Mouse (Mus musculus): ENCODE measurements around the gene Hira. TPM values are rescaled to one million over a fixed set of nuclear protein-coding genes. Genes with fewer than 3 reads are reported as not detected.
"Not testable (repeated sequence)": the region's sequence is repeated elsewhere in the genome, so short reads cannot be mapped to it uniquely, and the experiment has no call there.

The Hira gene
- polyA plus RNA-seq, 1 experiment = 15.0 TPM

DNA sequence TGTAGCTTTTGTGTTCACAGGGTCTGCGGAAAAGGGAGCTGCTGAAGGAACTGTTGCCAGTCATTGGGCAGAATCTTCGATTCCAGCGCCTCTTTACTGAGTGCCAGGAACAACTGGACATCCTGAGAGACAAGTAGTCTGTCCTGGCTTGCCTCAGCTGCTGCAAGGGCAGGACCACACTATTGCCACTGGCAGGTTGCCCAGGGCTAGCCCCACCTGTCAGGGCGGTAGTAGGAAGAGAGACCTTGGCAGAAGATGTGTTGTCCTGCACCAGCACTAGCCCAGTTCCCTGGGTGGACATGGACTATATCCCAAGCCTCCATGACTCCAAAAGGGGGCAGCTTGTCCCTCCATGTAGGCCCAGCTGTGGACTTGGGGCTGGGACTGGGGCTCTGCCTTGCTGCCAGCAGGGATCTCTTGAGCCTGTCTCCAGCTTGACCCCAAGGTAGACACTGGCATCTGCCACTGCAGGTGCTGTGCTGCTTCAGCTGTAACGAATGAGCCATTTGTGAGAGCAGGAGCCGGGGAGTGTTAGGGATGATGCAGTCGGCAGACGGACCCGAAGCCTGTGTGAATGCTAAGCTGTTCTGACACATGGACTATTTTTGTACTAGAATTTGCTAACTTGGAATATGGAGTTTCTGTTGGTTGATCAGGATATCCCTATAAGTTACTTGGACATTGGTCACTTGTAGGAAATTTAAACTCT lies 92.7 kb downstream of the Hira start:
- Histone ChIP-seq H3K4me3 (ENCODE audit: insufficient read depth, low read depth, low read length) (no peak overlapping the region), H3K4me1 (ENCODE audit: control insufficient read depth, insufficient read depth, insufficient read length, low read length) (no peaks in the 10 kb centered on the region), H3K27ac (replicated peaks; ENCODE audit: low read depth, low read length) (no peak overlapping the region)

DNA sequence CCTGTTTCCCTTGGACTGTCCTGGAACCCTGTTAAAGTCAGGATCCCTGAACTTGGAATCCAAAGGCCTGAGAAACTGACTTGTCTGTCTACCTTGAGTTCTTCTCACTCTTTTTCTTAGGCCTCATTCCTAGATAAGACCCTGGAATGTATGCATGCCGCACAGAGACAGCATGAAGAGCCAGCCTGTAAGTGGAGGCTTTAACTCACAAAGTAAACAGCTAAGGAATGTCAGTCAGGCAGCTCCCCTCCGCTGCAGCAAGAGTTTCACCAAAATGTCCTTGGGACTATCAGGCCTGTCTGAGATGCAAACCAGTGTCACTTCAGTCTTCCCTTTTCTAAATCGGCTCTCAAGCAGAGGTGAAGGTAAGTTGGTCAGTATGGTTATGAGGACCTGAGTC lies 94.0 kb downstream of the Hira start:
- no peak overlapping the region for H3K4me3 ChIP-seq (ENCODE audit: insufficient read depth, low read depth, low read length)
- no peaks in the 10 kb centered on the region for H3K4me1 ChIP-seq (ENCODE audit: control insufficient read depth, insufficient read depth, insufficient read length, low read length)
- H3K27ac ChIP-seq (replicated peaks; ENCODE audit: low read depth, low read length) = no peak overlapping the region

GRCm38 (mm10) chr16:18975665-18976064 lies 98.8 kb downstream of the Hira start:
- H3K4me3 ChIP-seq (ENCODE audit: insufficient read depth, low read depth, low read length); H3K4me1 ChIP-seq (ENCODE audit: control insufficient read depth, insufficient read depth, insufficient read length, low read length); H3K27ac ChIP-seq (replicated peaks; ENCODE audit: low read depth, low read length): not testable (repeated sequence)

- Histone ChIP-seq H3K4me3 (ENCODE audit: insufficient read depth, low read depth, low read length) (no peak overlapping the region), H3K27ac (replicated peaks; ENCODE audit: low read depth, low read length) (no peak overlapping the region), H3K4me1 (ENCODE audit: control insufficient read depth, insufficient read depth, insufficient read length, low read length) (no peaks in the 10 kb centered on the region)
These were observed 99.5 kb downstream of the Hira start for GRCm38 (mm10) chr16:18976315-18976714.

- H3K4me3 ChIP-seq (ENCODE audit: insufficient read depth, low read depth, low read length) = no peak overlapping the region
- no peaks in the 10 kb centered on the region for H3K4me1 ChIP-seq (ENCODE audit: control insufficient read depth, insufficient read depth, insufficient read length, low read length)
- no peak overlapping the region for H3K27ac ChIP-seq (replicated peaks; ENCODE audit: low read depth, low read length)
These were observed 109.5 kb downstream of the Hira start for GRCm38 (mm10) chr16:18986381-18986780.

DNA sequence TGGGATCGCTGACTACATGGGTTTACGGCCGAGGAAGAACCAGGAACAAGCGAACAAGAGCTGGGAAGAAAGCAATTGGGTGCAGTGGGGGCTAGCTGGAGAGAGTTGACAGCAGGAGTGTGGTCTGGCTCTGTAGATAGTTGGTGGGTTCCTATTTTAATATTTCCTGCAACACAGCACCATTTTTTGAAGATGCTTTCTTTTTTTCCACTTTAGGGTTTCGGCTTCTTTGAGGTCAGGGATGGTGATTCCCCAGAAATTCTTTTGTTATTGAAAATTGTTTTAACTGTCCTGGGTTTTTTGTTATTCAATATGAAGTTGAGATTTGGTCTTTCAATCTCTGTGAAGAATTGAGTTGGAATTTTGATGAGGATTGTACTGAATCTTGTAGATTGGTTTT lies 110.0 kb downstream of the Hira start:
- Histone ChIP-seq H3K4me3 (ENCODE audit: insufficient read depth, low read depth, low read length) (no peak overlapping the region), H3K27ac (replicated peaks; ENCODE audit: low read depth, low read length) (no peak overlapping the region), H3K4me1 (ENCODE audit: control insufficient read depth, insufficient read depth, insufficient read length, low read length) (no peaks in the 10 kb centered on the region)

GRCm38 (mm10) chr16:19002610-19003389 lies 126.0 kb downstream of the Hira start:
- H3K27ac ChIP-seq (replicated peaks; ENCODE audit: low read depth, low read length); H3K4me3 ChIP-seq (ENCODE audit: insufficient read depth, low read depth, low read length); H3K4me1 ChIP-seq (ENCODE audit: control insufficient read depth, insufficient read depth, insufficient read length, low read length): not testable (repeated sequence)

DNA sequence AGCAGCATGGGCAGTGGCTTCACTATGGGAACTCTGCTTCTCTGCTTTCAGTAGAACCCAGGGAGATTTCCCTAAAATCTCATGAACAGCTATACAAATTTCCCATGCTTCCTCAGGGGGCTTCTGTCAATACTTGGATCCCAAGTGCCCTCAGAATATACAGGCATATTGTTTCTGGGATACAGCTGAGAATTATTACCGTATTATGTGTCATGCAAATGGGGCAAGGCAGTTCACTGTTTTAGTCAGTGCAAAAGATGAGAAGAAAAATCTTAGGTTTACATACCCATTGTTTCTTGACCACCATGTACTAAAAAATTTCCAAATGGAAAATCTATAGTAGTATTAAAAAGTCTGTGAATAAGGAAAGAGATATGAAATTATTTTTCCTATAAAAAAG lies 126.9 kb downstream of the Hira start:
- Histone ChIP-seq H3K4me3 (ENCODE audit: insufficient read depth, low read depth, low read length) (no peak overlapping the region), H3K4me1 (ENCODE audit: control insufficient read depth, insufficient read depth, insufficient read length, low read length) (no peaks in the 10 kb centered on the region), H3K27ac (replicated peaks; ENCODE audit: low read depth, low read length) (no peak overlapping the region)

- no peaks in the 10 kb centered on the region for H3K4me1 ChIP-seq (ENCODE audit: control insufficient read depth, insufficient read depth, insufficient read length, low read length)
- H3K27ac ChIP-seq (replicated peaks; ENCODE audit: low read depth, low read length) = no peak overlapping the region
- no peak overlapping the region for H3K4me3 ChIP-seq (ENCODE audit: insufficient read depth, low read depth, low read length)
These were observed 128.5 kb downstream of the Hira start for GRCm38 (mm10) chr16:19005298-19005697.

GRCm38 (mm10) chr16:19006715-19007114 lies 129.9 kb downstream of the Hira start:
- Histone ChIP-seq H3K4me3 (ENCODE audit: insufficient read depth, low read depth, low read length) (no peak overlapping the region), H3K27ac (replicated peaks; ENCODE audit: low read depth, low read length) (no peak overlapping the region), H3K4me1 (ENCODE audit: control insufficient read depth, insufficient read depth, insufficient read length, low read length) (no peaks in the 10 kb centered on the region)

- not testable (repeated sequence) for H3K4me1 ChIP-seq (ENCODE audit: control insufficient read depth, insufficient read depth, insufficient read length, low read length); H3K4me3 ChIP-seq (ENCODE audit: insufficient read depth, low read depth, low read length); H3K27ac ChIP-seq (replicated peaks; ENCODE audit: low read depth, low read length)
These were observed 130.4 kb downstream of the Hira start for GRCm38 (mm10) chr16:19007186-19007591.

- H3K4me3 ChIP-seq (ENCODE audit: insufficient read depth, low read depth, low read length) = no peak overlapping the region
- H3K4me1 ChIP-seq (ENCODE audit: control insufficient read depth, insufficient read depth, insufficient read length, low read length) = no peaks in the 10 kb centered on the region
- no peak overlapping the region for H3K27ac ChIP-seq (replicated peaks; ENCODE audit: low read depth, low read length)
These were observed 133.9 kb downstream of the Hira start for GRCm38 (mm10) chr16:19010710-19011109.

DNA sequence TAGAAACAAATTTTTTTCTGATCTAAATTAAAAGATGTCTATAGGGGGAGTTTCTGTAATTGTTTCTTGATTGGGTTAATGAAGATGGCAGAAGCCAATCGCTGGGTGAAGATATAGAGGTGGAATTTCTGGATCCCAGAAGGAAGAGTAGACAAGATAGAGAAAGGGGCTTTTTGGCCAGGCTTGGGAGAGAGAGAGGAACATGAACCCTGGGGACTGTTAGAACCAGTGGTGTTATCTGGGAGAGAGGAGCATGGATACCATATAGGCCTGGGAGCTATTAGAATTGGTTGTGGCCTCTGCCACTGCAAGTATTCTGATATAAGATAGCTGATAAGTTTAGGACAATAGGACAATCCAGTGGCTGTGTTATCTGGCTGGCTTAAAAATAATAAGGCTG lies 136.7 kb downstream of the Hira start:
- Histone ChIP-seq H3K27ac (replicated peaks; ENCODE audit: low read depth, low read length) (no peak overlapping the region), H3K4me3 (ENCODE audit: insufficient read depth, low read depth, low read length) (no peak overlapping the region), H3K4me1 (ENCODE audit: control insufficient read depth, insufficient read depth, insufficient read length, low read length) (no peaks in the 10 kb centered on the region)

- H3K4me3 ChIP-seq (ENCODE audit: insufficient read depth, low read depth, low read length) = no peak overlapping the region
These were observed 137.8 kb downstream of the Hira start for GRCm38 (mm10) chr16:19014650-19015049.

More at GRCm38 (mm10) chr16:19014650-19015049, 137.8 kb downstream of the Hira start:
- H3K27ac ChIP-seq (replicated peaks; ENCODE audit: low read depth, low read length) = no peak overlapping the region
- no peaks in the 10 kb centered on the region for H3K4me1 ChIP-seq (ENCODE audit: control insufficient read depth, insufficient read depth, insufficient read length, low read length)
